Mouse (Mus musculus): ENCODE data around the gene Kif1a.

The Kif1a gene

GRCm38 (mm10) chr1:93101571-93102061, at the start of gene Kif1a:
Gene Kif1a (minus strand): TSS chr1:93101951.
- DNase-seq = no peak

- DNase-seq = no peak
These were observed 49.3 kb upstream of the Kif1a start for GRCm38 (mm10) chr1:93150907-93151661.

- DNase-seq = no peak
These were observed 42.4 kb upstream of the Kif1a start for GRCm38 (mm10) chr1:93144176-93144575.

GRCm38 (mm10) chr1:93142871-93143270, 41.1 kb upstream of the Kif1a start:
- no peak for DNase-seq

GRCm38 (mm10) chr1:93139713-93140112, 38.0 kb upstream of the Kif1a start:
- no peak for DNase-seq

- DNase-seq = no peak
These were observed 36.8 kb upstream of the Kif1a start for GRCm38 (mm10) chr1:93138534-93138933.

- no peak for DNase-seq
These were observed 33.3 kb upstream of the Kif1a start, which contains the start of gene Agxt for GRCm38 (mm10) chr1:93135036-93135526. Gene Agxt (plus strand): TSS chr1:93135240.

- no peak for DNase-seq
These were observed 30.9 kb upstream of the Kif1a start for GRCm38 (mm10) chr1:93132676-93133075.

- DNase-seq = no peak
These were observed 28.7 kb upstream of the Kif1a start for GRCm38 (mm10) chr1:93130242-93130983.

- no peak for DNase-seq
These were observed 27.1 kb upstream of the Kif1a start for GRCm38 (mm10) chr1:93128710-93129349.

- no peak for DNase-seq
These were observed 26.5 kb upstream of the Kif1a start for GRCm38 (mm10) chr1:93128209-93128608.

- no peak for DNase-seq
These were observed 23.5 kb upstream of the Kif1a start for GRCm38 (mm10) chr1:93125256-93125655.

- no peak for DNase-seq
These were observed 22.3 kb upstream of the Kif1a start for GRCm38 (mm10) chr1:93124066-93124465.

- no peak for DNase-seq
These were observed 21.6 kb upstream of the Kif1a start for GRCm38 (mm10) chr1:93123179-93123854.

- DNase-seq = no peak
These were observed 17.1 kb upstream of the Kif1a start for GRCm38 (mm10) chr1:93118816-93119215.

- DNase-seq = no peak
These were observed 13.7 kb upstream of the Kif1a start for GRCm38 (mm10) chr1:93115471-93115870.

GRCm38 (mm10) chr1:93114713-93115463, 13.1 kb upstream of the Kif1a start:
- DNase-seq = peak; percentile 17 to 30

- DNase-seq = no peak
These were observed 949 bp upstream of the Kif1a start for GRCm38 (mm10) chr1:93102700-93103099.

- DNase-seq = no peak
These were observed 917 bp downstream of the Kif1a start for GRCm38 (mm10) chr1:93100576-93101491.

- no peak for DNase-seq
These were observed 1.5 kb downstream of the Kif1a start for GRCm38 (mm10) chr1:93100243-93100575.

GRCm38 (mm10) chr1:93098956-93099355, 2.8 kb downstream of the Kif1a start:
- no peak for DNase-seq
